Comparison of ENCODE assay signal across 14 mouse cellular contexts in genomic region chr10:61286246-61286645, GRCm38 (mm10). TPM values are rescaled to one million over a fixed set of nuclear protein-coding genes. Genes with fewer than 3 reads are reported as not detected.
A peak's percentile ranks its signal among the peaks of the same experiment; 100 is the strongest.
DNase-seq lines count a peak whose midpoint lies in the region; ATAC-seq and TF ChIP-seq lines count a peak whose summit lies in the region.
"Had no signal": no experiment of that assay in that cellular context is flagged by ENCODE, and none has a peak within 500 bp of the region (broad histone marks: within the 10 kb centered on the region; RNA-seq: fewer than 3 reads in every experiment).

No protein-coding gene starts in this region.

- no peak overlapping the region for H3K4me3 ChIP-seq in heart, adult 2 months
- H3K4me3 ChIP-seq in heart, embryonic 16.5 days (ENCODE audit: low read length), result no peak overlapping the region
- no peak overlapping the region for H3K4me3 ChIP-seq in forebrain, embryonic 13.5 days
- H3K4me3 ChIP-seq in forebrain, embryonic 11.5 days (ENCODE audit: low read depth, low read length), result no peak overlapping the region

- H3K4me1 ChIP-seq in heart, adult 2 months (ENCODE audit: control insufficient read depth, insufficient read depth, low read length), result peaks cover 7% of the 10 kb centered on the region
- peaks cover 16% of the 10 kb centered on the region for H3K4me1 ChIP-seq in heart, embryonic 16.5 days (ENCODE audit: control insufficient read depth, insufficient read depth, low read length)
- no peaks in the 10 kb centered on the region for H3K4me1 ChIP-seq in forebrain, embryonic 13.5 days
- H3K4me1 ChIP-seq in forebrain, embryonic 11.5 days (replicated peaks; ENCODE audit: control insufficient read depth, insufficient read depth, low read length), result no peaks in the 10 kb centered on the region

- 31% methylated on average over 7 of the region's 7 CpGs for WGBS in heart, adult 2 months
- WGBS in heart, embryonic 16.5 days, result 44% methylated on average over 7 of the region's 7 CpGs
- WGBS in forebrain, embryonic 13.5 days, result 72% methylated on average over 7 of the region's 7 CpGs
- WGBS in forebrain, embryonic 11.5 days, result 80% methylated on average over 7 of the region's 7 CpGs

- H3K36me3 ChIP-seq in heart, adult 2 months (ENCODE audit: control insufficient read depth, insufficient read depth, low read length), result no peaks in the 10 kb centered on the region
- H3K36me3 ChIP-seq in heart, embryonic 16.5 days (ENCODE audit: control insufficient read depth, insufficient read depth), result no peaks in the 10 kb centered on the region
- H3K36me3 ChIP-seq in forebrain, embryonic 13.5 days (ENCODE audit: poor library complexity, severe bottlenecking), result no peaks in the 10 kb centered on the region
- H3K36me3 ChIP-seq in forebrain, embryonic 11.5 days (ENCODE audit: control insufficient read depth, insufficient read depth, low read length), result no peaks in the 10 kb centered on the region

- TF ChIP-seq POLR2A in heart, adult 2 months (IDR thresholded peaks at IDR 0.05; ENCODE audit: insufficient read depth, low read depth, low read length), result no peak

- no peak overlapping the region for H3K9ac ChIP-seq in heart, adult 2 months (ENCODE audit: low read depth, low read length)
- H3K9ac ChIP-seq in heart, embryonic 16.5 days (ENCODE audit: low read length), result no peak overlapping the region
- H3K9ac ChIP-seq in forebrain, embryonic 13.5 days, result no peak overlapping the region
- no peak overlapping the region for H3K9ac ChIP-seq in forebrain, embryonic 11.5 days (ENCODE audit: low read length)

- ATAC-seq in heart, embryonic 16.5 days (replicated peaks; ENCODE audit: extremely low read depth, insufficient read depth, low FRiP score), result peak; percentile 55; the same call in 1 of the 2 replicates
- ATAC-seq in forebrain, embryonic 13.5 days, result no peak
- ATAC-seq in forebrain, embryonic 11.5 days (replicated peaks; ENCODE audit: low FRiP score), result no peak
- ATAC-seq: intestine, postnatal 0 days; midbrain, embryonic 16.5 days had no signal

- peak overlapping the region; percentile 48 for H3K27ac ChIP-seq in heart, adult 2 months
- H3K27ac ChIP-seq in heart, embryonic 16.5 days (ENCODE audit: low read length), result peak overlapping the region; percentile 72
- no peak overlapping the region for H3K27ac ChIP-seq in forebrain, embryonic 13.5 days
- no peak overlapping the region for H3K27ac ChIP-seq in forebrain, embryonic 11.5 days (ENCODE audit: low read depth, low read length)

- TF ChIP-seq EP300 in heart, adult 2 months (IDR thresholded peaks at IDR 0.05; ENCODE audit: insufficient read depth, low read depth, low read length), result no peak

- TF ChIP-seq CTCF in heart, adult 2 months (IDR thresholded peaks at IDR 0.05), result no peak

- H3K27me3 ChIP-seq in heart, adult 2 months (ENCODE audit: control insufficient read depth, insufficient read depth, low read length), result no peaks in the 10 kb centered on the region
- H3K27me3 ChIP-seq in heart, embryonic 16.5 days (ENCODE audit: control insufficient read depth, insufficient read depth, low read length), result no peaks in the 10 kb centered on the region
- no peaks in the 10 kb centered on the region for H3K27me3 ChIP-seq in forebrain, embryonic 13.5 days
- no peaks in the 10 kb centered on the region for H3K27me3 ChIP-seq in forebrain, embryonic 11.5 days (ENCODE audit: control insufficient read depth, insufficient read depth, low read length)

- intact Hi-C loops in heart, adult 2 months (cut with DNase I), result no loop called here

- DNase-seq in heart, adult 2 months, result peak in 1 of 2 experiments; percentile 39
- DNase-seq in heart, adult 11 months, result no peak
- peak; percentile 45 for DNase-seq in urinary bladder, postnatal 14 days (ENCODE audit: low spot score)
- no peak for DNase-seq in urinary bladder, adult 18-20 months (ENCODE audit: low spot score in 2 of 2)
- no peak for DNase-seq in right cerebral cortex, postnatal 36 days (ENCODE audit: low spot score in 2 of 2)
- DNase-seq in forebrain, embryonic 11.5 days (ENCODE audit: low spot score), result no peak
- DNase-seq: cerebellum, postnatal 25 days had no signal

- H3K9me3 ChIP-seq in heart, embryonic 16.5 days (replicated peaks; ENCODE audit: control insufficient read depth, low read length), result no peaks in the 10 kb centered on the region
- H3K9me3 ChIP-seq in forebrain, embryonic 13.5 days (replicated peaks), result no peaks in the 10 kb centered on the region
- no peaks in the 10 kb centered on the region for H3K9me3 ChIP-seq in forebrain, embryonic 11.5 days (ENCODE audit: control insufficient read depth, low read length)

- no peaks in the 10 kb centered on the region for H3K79me2 ChIP-seq in heart, adult 2 months (replicated peaks; ENCODE audit: control insufficient read depth, insufficient read depth, low read length)

- H3K4me2 ChIP-seq in heart, embryonic 16.5 days (ENCODE audit: low read depth, low read length), result no peak overlapping the region
- no peak overlapping the region for H3K4me2 ChIP-seq in forebrain, embryonic 13.5 days
- no peak overlapping the region for H3K4me2 ChIP-seq in forebrain, embryonic 11.5 days (ENCODE audit: low read depth, low read length, severe bottlenecking)
- H3K4me2 ChIP-seq: liver, embryonic 11.5 days had no signal

RNA-seq across cellular contexts. Expression of gene Prf1, which starts 11.4 kb away (rescaled TPM):
- total RNA-seq in heart, adult 2 months (2021), result under 1 TPM; 0.23 to 0.32 TPM
- polyA plus RNA-seq in heart, adult 2 months (2012; rRNA removed), result 0.12 and 1.3 TPM in 2 replicates
- 0.13 TPM in 1 of 2 replicates, not detected in the other for polyA plus RNA-seq in heart, embryonic 16.5 days (2015; fragmentation: Nextera tagmentation; extraction: Ambion mirVana)
- polyA plus RNA-seq in forebrain, embryonic 13.5 days (2015; fragmentation: Nextera tagmentation; extraction: Ambion mirVana), result not detected in 2 replicates
- not detected in 2 replicates for polyA plus RNA-seq in forebrain, embryonic 11.5 days (2014; fragmentation: Nextera tagmentation; extraction: Ambion mirVana)
- total RNA-seq: ES-E14 had no signal
- polyA plus RNA-seq: intestine, postnatal 0 days; midbrain, embryonic 16.5 days; testis, adult 2 months had no signal

RNA-seq across cellular contexts. Expression of gene Adamts14, which starts 13.0 kb away (rescaled TPM):
- total RNA-seq in heart, adult 2 months (2021), result 1 to 10 TPM in 1 of 2 experiments, under 1 TPM in 1; 0.91 to 1.6 TPM
- 1.2 and 1.3 TPM in 2 replicates for polyA plus RNA-seq in heart, adult 2 months (2012; rRNA removed)
- 1.8 TPM in 2 replicates for polyA plus RNA-seq in heart, embryonic 16.5 days (2015; fragmentation: Nextera tagmentation; extraction: Ambion mirVana)
- polyA plus RNA-seq in forebrain, embryonic 13.5 days (2015; fragmentation: Nextera tagmentation; extraction: Ambion mirVana), result 0.13 TPM in 2 replicates
- 0.56 and 0.60 TPM in 2 replicates for polyA plus RNA-seq in forebrain, embryonic 11.5 days (2014; fragmentation: Nextera tagmentation; extraction: Ambion mirVana)

Comparison
In these comparisons a context has a peak if more than half of its experiments do, and no peak if none do; other contexts are left out.
1. H3K27ac ChIP-seq: peak in heart, adult 2 months (single experiment) and heart, embryonic 16.5 days (single experiment); none in forebrain, embryonic 13.5 days (single experiment) and forebrain, embryonic 11.5 days (single experiment).